Mouse (Mus musculus): ENCODE data around the gene Iqgap3.
A peak's percentile ranks its signal among the peaks of the same experiment; 100 is the strongest.

The Iqgap3 gene

GRCm38 (mm10) chr3:88150061-88150998 lies 68.6 kb downstream of the Iqgap3 start:
- DNase-seq (ENCODE audit: low read depth, low spot score): peak; percentile 33

- DNase-seq (ENCODE audit: low read depth, low spot score): peak; percentile 26
Observed at GRCm38 (mm10) chr3:88150999-88151364, 69.2 kb downstream of the Iqgap3 start.

GRCm38 (mm10) chr3:88152056-88152455 lies 70.3 kb downstream of the Iqgap3 start:
- DNase-seq (ENCODE audit: low read depth, low spot score): no peak

- no peak for DNase-seq (ENCODE audit: low read depth, low spot score)
Observed at GRCm38 (mm10) chr3:88153290-88154011, 71.7 kb downstream of the Iqgap3 start.

- peak; percentile 69 for DNase-seq (ENCODE audit: low read depth, low spot score)
Observed at GRCm38 (mm10) chr3:88154236-88154635, 72.5 kb downstream of the Iqgap3 start.

- DNase-seq (ENCODE audit: low read depth, low spot score): no peak
Observed at GRCm38 (mm10) chr3:88156817-88157216, 75.0 kb downstream of the Iqgap3 start.

GRCm38 (mm10) chr3:88157771-88158597 lies 76.2 kb downstream of the Iqgap3 start:
- DNase-seq (ENCODE audit: low read depth, low spot score): peak; percentile 91

- DNase-seq (ENCODE audit: low read depth, low spot score): no peak
Observed at GRCm38 (mm10) chr3:88158991-88159390, 77.2 kb downstream of the Iqgap3 start.

- no peak for DNase-seq (ENCODE audit: low read depth, low spot score)
Observed at GRCm38 (mm10) chr3:88160856-88161255, 79.1 kb downstream of the Iqgap3 start.

GRCm38 (mm10) chr3:88162259-88162658 lies 80.5 kb downstream of the Iqgap3 start:
- DNase-seq (ENCODE audit: low read depth, low spot score): no peak

GRCm38 (mm10) chr3:88162811-88163210 lies 81.0 kb downstream of the Iqgap3 start:
- DNase-seq (ENCODE audit: low read depth, low spot score): no peak

- DNase-seq (ENCODE audit: low read depth, low spot score): no peak
Observed at GRCm38 (mm10) chr3:88163847-88164246, 82.1 kb downstream of the Iqgap3 start.

- DNase-seq (ENCODE audit: low read depth, low spot score): no peak
Observed at GRCm38 (mm10) chr3:88164263-88164662, 82.5 kb downstream of the Iqgap3 start.

GRCm38 (mm10) chr3:88166056-88166455 lies 84.3 kb downstream of the Iqgap3 start:
- no peak for DNase-seq (ENCODE audit: low read depth, low spot score)

- no peak for DNase-seq (ENCODE audit: low read depth, low spot score)
Observed at GRCm38 (mm10) chr3:88170361-88170760, 88.6 kb downstream of the Iqgap3 start.

All from R1 (cell line).